Mouse (Mus musculus) ovary, postnatal 36 days (tissue): Measurements from ENCODE around the gene Ptprn2.

Experiments used
- DNase-seq: peaks from one replicate; pipeline ENCODE4 v3.0.0; 2022; ENCODE audit warnings: low spot score, mixed read lengths

The Ptprn2 gene

GRCm38 (mm10) chr12:117053851-117054769 lies 568.6 kb downstream of the Ptprn2 start:
- no peak for DNase-seq

- no peak for DNase-seq
Measured at GRCm38 (mm10) chr12:117054925-117055570, 569.5 kb downstream of the Ptprn2 start.

GRCm38 (mm10) chr12:117058184-117058958 lies 572.9 kb downstream of the Ptprn2 start:
- no peak for DNase-seq

GRCm38 (mm10) chr12:117058975-117059374 lies 573.5 kb downstream of the Ptprn2 start:
- DNase-seq = no peak

- DNase-seq = no peak
Measured at GRCm38 (mm10) chr12:117077664-117078063, 592.1 kb downstream of the Ptprn2 start.

GRCm38 (mm10) chr12:117078945-117079344 lies 593.4 kb downstream of the Ptprn2 start:
- no peak for DNase-seq

GRCm38 (mm10) chr12:117079724-117080123 lies 594.2 kb downstream of the Ptprn2 start:
- no peak for DNase-seq

- no peak for DNase-seq
Measured at GRCm38 (mm10) chr12:117083856-117084701, 598.6 kb downstream of the Ptprn2 start.

GRCm38 (mm10) chr12:117084702-117085409 lies 599.3 kb downstream of the Ptprn2 start:
- no peak for DNase-seq

GRCm38 (mm10) chr12:117085661-117086335 lies 600.3 kb downstream of the Ptprn2 start:
- DNase-seq = no peak

GRCm38 (mm10) chr12:117092345-117093107 lies 607.0 kb downstream of the Ptprn2 start:
- no peak for DNase-seq

- DNase-seq = no peak
Measured at GRCm38 (mm10) chr12:117095941-117096340, 610.4 kb downstream of the Ptprn2 start.

GRCm38 (mm10) chr12:117098295-117098694 lies 612.8 kb downstream of the Ptprn2 start:
- no peak for DNase-seq

GRCm38 (mm10) chr12:117106696-117107095 lies 621.2 kb downstream of the Ptprn2 start:
- DNase-seq = no peak

GRCm38 (mm10) chr12:117107143-117107616 lies 621.7 kb downstream of the Ptprn2 start:
- peak; percentile 9 for DNase-seq

- DNase-seq = no peak
Measured at GRCm38 (mm10) chr12:117115254-117115865, 629.8 kb downstream of the Ptprn2 start.

- no peak for DNase-seq
Measured at GRCm38 (mm10) chr12:117127078-117127477, 641.6 kb downstream of the Ptprn2 start.

GRCm38 (mm10) chr12:117127485-117127884 lies 642.0 kb downstream of the Ptprn2 start:
- no peak for DNase-seq

- no peak for DNase-seq
Measured at GRCm38 (mm10) chr12:117132095-117132494, 646.6 kb downstream of the Ptprn2 start.
